Mouse (Mus musculus): ENCODE measurements around the gene Hdhd3. TPM values are rescaled to one million over a fixed set of nuclear protein-coding genes. Genes with fewer than 3 reads are reported as not detected.
A peak's percentile ranks its signal among the peaks of the same experiment; 100 is the strongest.

Gene Hdhd3
- 19.1 and 20.9 TPM in 2 replicates for polyA plus RNA-seq (2015; fragmentation: Nextera tagmentation; extraction: Ambion mirVana)

DNA sequence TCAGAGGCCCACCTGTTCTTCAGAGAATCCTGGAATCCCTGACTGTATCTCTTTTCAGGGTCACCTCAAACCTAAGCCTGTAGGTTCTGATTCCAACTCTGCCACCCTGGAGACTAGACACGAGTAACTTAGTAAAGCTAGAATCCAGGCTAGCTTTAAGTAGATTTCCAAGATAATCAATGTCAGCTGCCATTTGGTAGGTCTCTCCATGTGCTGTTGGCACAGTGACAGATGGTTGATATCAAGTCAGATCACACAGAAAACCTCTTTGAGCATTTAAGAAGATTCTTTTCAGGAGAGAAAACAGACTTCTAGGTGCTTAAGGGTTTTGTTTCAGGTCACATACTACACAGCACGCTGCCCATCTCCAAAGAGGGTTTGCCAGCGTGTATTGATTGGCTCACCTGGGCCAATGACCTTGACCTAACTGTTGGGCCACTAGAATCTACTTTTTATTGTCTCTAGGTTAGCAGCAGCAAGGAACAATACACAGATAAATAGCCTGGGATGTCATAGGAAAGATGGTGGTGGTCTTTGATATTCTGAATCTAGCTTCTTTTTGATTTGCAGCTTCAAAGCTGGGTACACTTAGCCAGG is at the start of gene Hdhd3:
Gene Hdhd3, minus strand, starts transcription at position 94 of the 597 bp plus-strand sequence.
- ATAC-seq (ENCODE audit: low read depth): no peak
- no peaks in the 10 kb centered on the region for H3K27me3 ChIP-seq (ENCODE audit: control insufficient read depth, insufficient read depth, low read depth, low read length)
- peaks cover 12% of the 10 kb centered on the region for H3K4me1 ChIP-seq (replicated peaks; ENCODE audit: control insufficient read depth, insufficient read depth, low read length)
- H3K4me2 ChIP-seq (ENCODE audit: low read depth, low read length): peak within 1 kb of the TSS; percentile 52
- H3K36me3 ChIP-seq (ENCODE audit: control insufficient read depth, insufficient read depth, low read length): peaks cover 18% of the 10 kb centered on the region
- peak within 1 kb of the TSS; percentile 90 for H3K27ac ChIP-seq (ENCODE audit: low read length)
- H3K9ac ChIP-seq (ENCODE audit: low read length): peak within 1 kb of the TSS; percentile 84
- peak within 1 kb of the TSS; percentile 80 for H3K4me3 ChIP-seq (ENCODE audit: low read length)
- 75% methylated on average over 3 of the region's 3 CpGs for WGBS
- no peaks in the 10 kb centered on the region for H3K9me3 ChIP-seq (ENCODE audit: control insufficient read depth, low read length)

DNA sequence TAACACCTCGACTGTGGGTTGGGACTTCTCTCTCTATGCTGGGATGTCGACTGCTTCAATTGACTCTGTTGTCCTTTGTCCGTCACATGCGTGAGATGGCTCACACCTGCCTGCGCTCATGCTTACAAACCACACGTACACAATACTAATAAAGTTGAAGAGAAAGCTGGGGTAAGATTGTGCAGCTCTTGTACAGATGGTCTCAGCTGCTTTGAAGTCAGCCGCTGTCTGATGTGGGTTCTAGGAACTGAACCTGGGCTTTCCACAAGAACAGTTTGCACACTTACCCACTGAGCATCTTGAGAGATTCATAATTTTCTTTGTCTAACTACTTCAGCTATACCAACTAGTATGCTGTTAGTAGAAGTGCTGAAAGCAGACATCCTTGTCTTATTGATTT is 48.7 kb upstream of the Hdhd3 start:
- Histone ChIP-seq H3K27me3 (ENCODE audit: control insufficient read depth, insufficient read depth, low read depth, low read length) (no peaks in the 10 kb centered on the region), H3K36me3 (ENCODE audit: control insufficient read depth, insufficient read depth, low read length) (no peaks in the 10 kb centered on the region), H3K9ac (ENCODE audit: low read length) (no peak overlapping the region), H3K9me3 (ENCODE audit: control insufficient read depth, low read length) (no peaks in the 10 kb centered on the region), H3K4me1 (replicated peaks; ENCODE audit: control insufficient read depth, insufficient read depth, low read length) (no peaks in the 10 kb centered on the region), H3K4me2 (ENCODE audit: low read depth, low read length) (no peak overlapping the region), H3K4me3 (ENCODE audit: low read length) (no peak overlapping the region), H3K27ac (ENCODE audit: low read length) (no peak overlapping the region)
- no peak for ATAC-seq (ENCODE audit: low read depth)
- WGBS: 74% methylated on average over 7 of the region's 7 CpGs

DNA sequence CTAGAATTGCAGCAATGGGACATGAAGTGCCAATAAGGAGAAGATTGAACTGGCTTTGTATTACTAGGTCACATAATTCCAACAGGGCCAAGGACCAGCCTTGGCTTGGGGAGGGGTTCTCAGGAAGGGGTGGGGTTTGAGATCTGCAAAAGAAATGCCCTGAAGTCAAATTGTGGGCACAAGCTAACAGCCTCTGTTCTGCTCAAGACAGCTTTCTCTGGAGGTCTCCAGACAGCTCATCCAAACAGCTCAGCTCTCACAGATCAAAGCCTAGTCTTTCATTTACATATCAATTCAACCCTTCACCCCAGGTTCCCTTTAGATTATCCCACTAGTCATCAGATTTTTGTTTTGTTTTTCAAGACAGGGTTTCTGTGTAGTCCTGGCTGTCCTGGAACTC is 41.5 kb upstream of the Hdhd3 start:
- Histone ChIP-seq H3K4me3 (ENCODE audit: low read length) (no peak overlapping the region), H3K9ac (ENCODE audit: low read length) (no peak overlapping the region), H3K36me3 (ENCODE audit: control insufficient read depth, insufficient read depth, low read length) (no peaks in the 10 kb centered on the region), H3K4me2 (ENCODE audit: low read depth, low read length) (no peak overlapping the region), H3K27ac (ENCODE audit: low read length) (no peak overlapping the region), H3K27me3 (ENCODE audit: control insufficient read depth, insufficient read depth, low read depth, low read length) (no peaks in the 10 kb centered on the region), H3K4me1 (replicated peaks; ENCODE audit: control insufficient read depth, insufficient read depth, low read length) (no peaks in the 10 kb centered on the region), H3K9me3 (ENCODE audit: control insufficient read depth, low read length) (no peaks in the 10 kb centered on the region)
- no peak for ATAC-seq (ENCODE audit: low read depth)

DNA sequence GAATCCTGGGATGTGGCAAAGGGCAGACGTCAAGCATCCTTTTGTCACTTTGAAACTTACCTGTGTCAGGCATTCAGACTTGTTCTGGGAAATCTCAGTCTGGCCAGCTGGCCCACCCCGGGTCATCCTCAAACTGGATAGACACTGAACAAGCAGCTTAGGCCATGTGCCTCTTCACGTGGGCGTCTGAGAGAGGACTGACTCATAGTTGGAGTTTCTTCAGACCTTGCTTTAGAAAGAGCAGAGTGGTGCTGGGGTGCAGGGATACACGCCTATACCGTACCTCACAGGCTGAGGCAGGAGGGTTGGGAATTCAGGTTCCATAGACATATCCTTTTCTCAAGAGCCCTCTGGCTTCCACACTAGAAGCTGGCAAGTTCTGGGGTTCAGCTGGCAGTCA is 40.5 kb upstream of the Hdhd3 start:
- no peak for ATAC-seq (ENCODE audit: low read depth)
- Histone ChIP-seq H3K4me1 (replicated peaks; ENCODE audit: control insufficient read depth, insufficient read depth, low read length) (no peaks in the 10 kb centered on the region), H3K9me3 (ENCODE audit: control insufficient read depth, low read length) (no peaks in the 10 kb centered on the region), H3K4me3 (ENCODE audit: low read length) (no peak overlapping the region), H3K9ac (ENCODE audit: low read length) (no peak overlapping the region), H3K27ac (ENCODE audit: low read length) (no peak overlapping the region), H3K36me3 (ENCODE audit: control insufficient read depth, insufficient read depth, low read length) (no peaks in the 10 kb centered on the region), H3K4me2 (ENCODE audit: low read depth, low read length) (no peak overlapping the region), H3K27me3 (ENCODE audit: control insufficient read depth, insufficient read depth, low read depth, low read length) (no peaks in the 10 kb centered on the region)
- WGBS: 81% methylated on average over 6 of the region's 6 CpGs

DNA sequence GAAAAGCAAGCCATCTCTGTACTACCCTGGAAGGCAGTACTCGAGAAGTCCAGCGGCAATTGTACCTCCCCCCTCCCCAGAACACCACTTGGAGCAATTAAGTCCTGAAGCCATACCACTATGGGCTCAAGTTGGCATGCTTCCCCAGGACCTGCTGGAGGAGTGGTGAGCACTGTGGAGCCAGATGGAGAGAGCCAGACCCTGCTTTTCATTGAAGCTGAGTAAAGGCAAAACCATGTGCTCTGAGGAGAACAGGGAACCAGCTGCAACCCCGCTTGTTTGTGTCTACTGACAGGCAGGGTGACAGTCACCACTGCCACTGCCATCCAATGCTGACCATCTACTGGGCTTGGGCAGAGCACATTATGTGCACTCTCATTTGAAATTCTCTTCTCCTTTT is 38.5 kb upstream of the Hdhd3 start:
- 69% methylated on average over 3 of the region's 3 CpGs for WGBS
- ATAC-seq (ENCODE audit: low read depth): no peak
- no peak overlapping the region for H3K4me3 ChIP-seq (ENCODE audit: low read length)

DNA sequence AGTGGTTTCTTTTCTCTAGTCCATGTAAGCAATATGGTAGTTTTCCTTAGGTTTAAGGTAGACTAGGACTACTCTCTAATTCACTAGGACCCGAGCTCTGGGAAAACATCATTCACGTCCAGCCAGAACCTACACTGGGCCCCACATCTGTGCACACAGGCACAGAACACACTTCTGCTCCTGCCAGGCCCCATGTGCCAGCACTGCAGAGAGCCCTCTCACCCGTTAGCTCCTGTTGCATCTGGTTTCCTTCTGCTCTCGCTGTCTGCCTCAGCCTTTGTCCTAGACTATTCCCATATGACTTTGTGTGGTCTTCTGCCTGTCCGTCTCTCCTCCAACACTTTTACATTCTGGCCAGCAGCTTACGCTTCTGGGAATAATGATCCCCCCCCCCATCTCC is 30.5 kb upstream of the Hdhd3 start:
- H3K4me2 ChIP-seq (ENCODE audit: low read depth, low read length): no peak overlapping the region
- H3K9me3 ChIP-seq (ENCODE audit: control insufficient read depth, low read length): no peaks in the 10 kb centered on the region
- no peaks in the 10 kb centered on the region for H3K36me3 ChIP-seq (ENCODE audit: control insufficient read depth, insufficient read depth, low read length)
- ATAC-seq (ENCODE audit: low read depth): no peak
- H3K4me1 ChIP-seq (replicated peaks; ENCODE audit: control insufficient read depth, insufficient read depth, low read length): peaks cover 5% of the 10 kb centered on the region; the same call in 1 of the 2 replicates
- WGBS: 79% methylated on average over 6 of the region's 6 CpGs
- no peaks in the 10 kb centered on the region for H3K27me3 ChIP-seq (ENCODE audit: control insufficient read depth, insufficient read depth, low read depth, low read length)
- H3K4me3 ChIP-seq (ENCODE audit: low read length): no peak overlapping the region
- no peak overlapping the region for H3K9ac ChIP-seq (ENCODE audit: low read length)
- no peak overlapping the region for H3K27ac ChIP-seq (ENCODE audit: low read length)

More for the DNA sequence above, 38.5 kb upstream of the Hdhd3 start:
- no peak overlapping the region for H3K9ac ChIP-seq (ENCODE audit: low read length)
- H3K4me1 ChIP-seq (replicated peaks; ENCODE audit: control insufficient read depth, insufficient read depth, low read length): no peaks in the 10 kb centered on the region
- H3K36me3 ChIP-seq (ENCODE audit: control insufficient read depth, insufficient read depth, low read length): no peaks in the 10 kb centered on the region
- no peaks in the 10 kb centered on the region for H3K27me3 ChIP-seq (ENCODE audit: control insufficient read depth, insufficient read depth, low read depth, low read length)
- no peaks in the 10 kb centered on the region for H3K9me3 ChIP-seq (ENCODE audit: control insufficient read depth, low read length)
- no peak overlapping the region for H3K27ac ChIP-seq (ENCODE audit: low read length)
- H3K4me2 ChIP-seq (ENCODE audit: low read depth, low read length): no peak overlapping the region

DNA sequence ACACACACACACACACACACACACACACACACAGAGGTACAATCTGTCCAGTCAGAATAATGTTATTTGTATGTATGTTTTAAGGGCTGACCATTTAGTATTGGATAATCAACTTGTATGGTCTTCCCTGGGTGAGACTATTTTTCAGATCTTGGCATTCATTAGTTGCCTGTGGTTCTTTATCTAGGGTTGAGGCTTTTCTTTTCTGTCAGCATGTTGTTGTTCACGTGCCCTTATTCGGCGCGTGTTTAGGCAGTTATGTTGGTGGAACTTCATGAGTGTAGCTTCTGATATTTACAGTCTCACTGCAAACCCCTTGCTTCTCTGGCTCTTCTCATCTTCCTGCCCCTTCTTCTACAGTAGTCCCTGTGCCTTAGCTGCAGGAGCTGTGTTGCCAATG is 24.4 kb upstream of the Hdhd3 start:
- Histone ChIP-seq H3K4me1 (replicated peaks; ENCODE audit: control insufficient read depth, insufficient read depth, low read length) (peaks cover 12% of the 10 kb centered on the region), H3K4me3 (ENCODE audit: low read length) (no peak overlapping the region), H3K27ac (ENCODE audit: low read length) (no peak overlapping the region), H3K9ac (ENCODE audit: low read length) (no peak overlapping the region), H3K9me3 (ENCODE audit: control insufficient read depth, low read length) (no peaks in the 10 kb centered on the region), H3K36me3 (ENCODE audit: control insufficient read depth, insufficient read depth, low read length) (peaks cover 6% of the 10 kb centered on the region), H3K4me2 (ENCODE audit: low read depth, low read length) (no peak overlapping the region), H3K27me3 (ENCODE audit: control insufficient read depth, insufficient read depth, low read depth, low read length) (no peaks in the 10 kb centered on the region)
- WGBS: 86% methylated on average over 4 of the region's 4 CpGs
- ATAC-seq (ENCODE audit: low read depth): no peak

DNA sequence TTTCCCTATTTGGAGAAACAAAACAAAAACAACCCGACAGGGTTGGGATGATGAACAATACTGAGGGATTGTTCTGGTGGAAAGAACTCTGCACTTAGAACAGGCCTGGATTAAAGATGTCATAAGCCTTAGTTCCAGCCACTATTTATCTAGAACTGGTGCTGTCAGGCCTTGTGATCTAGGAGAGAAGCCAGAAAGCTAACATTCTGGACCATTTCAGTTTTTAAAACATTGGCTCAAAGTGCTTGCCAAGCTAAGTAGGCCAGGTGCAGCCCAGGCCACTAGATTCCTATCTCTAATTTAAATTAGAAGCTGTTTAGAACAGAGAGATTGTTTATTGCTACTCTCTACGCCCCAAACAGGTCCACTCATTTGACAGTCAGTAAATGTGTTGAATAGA is 23.0 kb upstream of the Hdhd3 start:
- no peak overlapping the region for H3K27ac ChIP-seq (ENCODE audit: low read length)
- no peak for ATAC-seq (ENCODE audit: low read depth)
- H3K36me3 ChIP-seq (ENCODE audit: control insufficient read depth, insufficient read depth, low read length): peaks cover 6% of the 10 kb centered on the region
- 58% methylated on average over 2 of the region's 2 CpGs for WGBS
- no peaks in the 10 kb centered on the region for H3K27me3 ChIP-seq (ENCODE audit: control insufficient read depth, insufficient read depth, low read depth, low read length)
- no peak overlapping the region for H3K4me2 ChIP-seq (ENCODE audit: low read depth, low read length)
- H3K4me3 ChIP-seq (ENCODE audit: low read length): no peak overlapping the region
- no peaks in the 10 kb centered on the region for H3K9me3 ChIP-seq (ENCODE audit: control insufficient read depth, low read length)
- H3K9ac ChIP-seq (ENCODE audit: low read length): no peak overlapping the region
- peaks cover 12% of the 10 kb centered on the region for H3K4me1 ChIP-seq (replicated peaks; ENCODE audit: control insufficient read depth, insufficient read depth, low read length)

DNA sequence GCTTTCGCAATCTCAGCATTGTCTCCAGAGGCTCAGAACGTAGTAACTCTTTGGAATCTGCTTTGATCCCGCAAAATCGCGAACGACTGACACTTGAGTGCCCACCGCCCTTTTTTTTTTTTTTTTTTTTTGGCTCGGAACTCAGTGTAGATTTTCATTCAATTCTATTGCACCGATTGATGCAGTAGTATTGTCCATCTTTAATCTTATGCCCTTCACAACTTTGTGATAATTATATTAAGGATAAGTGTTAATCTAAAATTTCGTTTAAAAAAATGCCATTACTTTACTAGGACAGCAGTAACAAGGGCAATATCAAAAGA is 22.2 kb upstream of the Hdhd3 start:
- Histone ChIP-seq H3K4me3 (ENCODE audit: low read length) (peak overlapping the region; percentile 82), H3K4me1 (replicated peaks; ENCODE audit: control insufficient read depth, insufficient read depth, low read length) (peaks cover 8% of the 10 kb centered on the region), H3K36me3 (ENCODE audit: control insufficient read depth, insufficient read depth, low read length) (peaks cover 6% of the 10 kb centered on the region), H3K4me2 (ENCODE audit: low read depth, low read length) (peak overlapping the region; percentile 48), H3K9ac (ENCODE audit: low read length) (peak overlapping the region; percentile 58), H3K27ac (ENCODE audit: low read length) (no peak overlapping the region), H3K9me3 (ENCODE audit: control insufficient read depth, low read length) (no peaks in the 10 kb centered on the region), H3K27me3 (ENCODE audit: control insufficient read depth, insufficient read depth, low read depth, low read length) (no peaks in the 10 kb centered on the region)
- ATAC-seq (ENCODE audit: low read depth): no peak
- 2% methylated on average over 10 of the region's 10 CpGs for WGBS
